Mouse (Mus musculus): ENCODE results near the gene Repin1.

DNA sequence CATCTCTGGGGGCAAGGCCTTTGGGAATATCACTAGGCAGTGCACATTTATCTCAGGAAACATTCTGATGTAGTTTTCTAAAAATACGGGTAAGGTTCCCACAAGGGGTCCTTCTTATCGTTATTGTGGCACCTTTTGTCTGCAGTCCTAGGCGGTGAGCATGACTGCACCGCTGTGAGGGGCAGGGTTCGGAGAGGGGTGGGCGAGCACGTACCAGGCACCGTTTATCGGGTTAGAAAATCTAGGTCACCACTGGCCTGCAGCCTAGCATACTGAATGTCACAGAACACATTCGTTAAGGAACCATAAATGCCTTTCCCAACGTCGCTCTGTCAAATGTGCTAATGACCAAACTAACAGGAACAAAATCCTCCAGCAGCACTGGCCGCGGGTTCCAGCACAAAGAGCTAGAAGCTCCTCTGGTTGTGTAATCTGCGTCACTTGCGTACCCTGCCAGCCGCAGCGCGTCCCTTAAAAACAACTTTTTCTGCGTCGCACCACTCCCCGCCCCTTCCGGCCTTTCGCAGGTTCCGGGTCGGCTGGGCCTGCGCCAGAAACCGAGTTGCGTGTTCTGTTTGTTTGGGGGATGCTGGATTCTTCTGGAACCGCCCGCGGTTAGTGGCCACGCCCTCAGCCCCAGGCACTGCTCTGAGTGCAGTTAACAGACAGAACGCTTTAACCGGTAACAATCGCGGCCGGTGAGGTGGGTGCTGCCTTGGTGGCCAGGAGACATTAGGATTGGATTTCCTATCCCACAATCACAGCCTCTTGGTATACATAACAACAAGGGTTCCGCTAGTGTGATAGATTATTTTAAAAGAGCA is 39.2 kb upstream of the Repin1 start, which contains the start of gene Lrrc61:
- TF ChIP-seq CTCF (IDR thresholded peaks at IDR 0.05; ENCODE audit: insufficient read depth, low read length) = no peak
- peak; percentile 85 for TF ChIP-seq POLR2A (IDR thresholded peaks at IDR 0.05; ENCODE audit: borderline replicate concordance, extremely low read depth, low read depth, low read length)

Measured in lung, adult 2 months (tissue).